Mouse (Mus musculus) macrophage (primary cell): ENCODE data around the gene Chek2. TPM values are rescaled to one million over a fixed set of nuclear protein-coding genes. Genes with fewer than 3 reads are reported as not detected.
"Not testable (repeated sequence)": the region's sequence is repeated elsewhere in the genome, so short reads cannot be mapped to it uniquely, and the experiment has no call there.

Source experiments
- H3K27ac ChIP-seq: fragments of 350-480 bp; formaldehyde crosslinking; 2 replicates; pipeline ENCODE4 v1.9.0; 2021
- H3K36me3 ChIP-seq: fragments of 350-480 bp; formaldehyde crosslinking; 2 replicates; pipeline ENCODE4 v1.9.0; 2021; ENCODE audit errors: inconsistent target
- H3K4me3 ChIP-seq: fragments of 350-480 bp; formaldehyde crosslinking; 2 replicates; pipeline ENCODE4 v1.9.0; 2021; ENCODE audit errors: inconsistent target
- H3K79me2 ChIP-seq: fragments of 350-480 bp; formaldehyde crosslinking; 2 replicates; pipeline ENCODE4 v1.9.0; 2021; ENCODE audit errors: inconsistent target
- WGBS: methylation state at CpG from one replicate; pipeline ENCODE4 v1.1.7; 2026; ENCODE audit warnings: inconsistent platforms; ENCODE audit not compliant: missing documents; 5-methylcytosine and 5-hydroxymethylcytosine counted together
- polyA plus RNA-seq: library from polyadenylated mRNA; stranded (reverse); fragments of 250-400 nt; gene quantifications from 3 replicates; pipeline ENCODE4 v1.2.4, GENCODE M21; 2018; ENCODE audit warnings: inconsistent platforms

Chek2 gene
- polyA plus RNA-seq, 1 experiment from 2014 or later = 21.7 TPM

- peaks cover 20% of the 10 kb centered on the region for H3K36me3 ChIP-seq
- WGBS = 89% methylated on average over 4 of the region's 4 CpGs
- no peaks in the 10 kb centered on the region for H3K79me2 ChIP-seq
- H3K4me3 ChIP-seq = no peak overlapping the region
- no peak overlapping the region for H3K27ac ChIP-seq
These were observed 15.4 kb upstream of the Chek2 start for GRCm38 (mm10) chr5:110824421-110824820.

DNA sequence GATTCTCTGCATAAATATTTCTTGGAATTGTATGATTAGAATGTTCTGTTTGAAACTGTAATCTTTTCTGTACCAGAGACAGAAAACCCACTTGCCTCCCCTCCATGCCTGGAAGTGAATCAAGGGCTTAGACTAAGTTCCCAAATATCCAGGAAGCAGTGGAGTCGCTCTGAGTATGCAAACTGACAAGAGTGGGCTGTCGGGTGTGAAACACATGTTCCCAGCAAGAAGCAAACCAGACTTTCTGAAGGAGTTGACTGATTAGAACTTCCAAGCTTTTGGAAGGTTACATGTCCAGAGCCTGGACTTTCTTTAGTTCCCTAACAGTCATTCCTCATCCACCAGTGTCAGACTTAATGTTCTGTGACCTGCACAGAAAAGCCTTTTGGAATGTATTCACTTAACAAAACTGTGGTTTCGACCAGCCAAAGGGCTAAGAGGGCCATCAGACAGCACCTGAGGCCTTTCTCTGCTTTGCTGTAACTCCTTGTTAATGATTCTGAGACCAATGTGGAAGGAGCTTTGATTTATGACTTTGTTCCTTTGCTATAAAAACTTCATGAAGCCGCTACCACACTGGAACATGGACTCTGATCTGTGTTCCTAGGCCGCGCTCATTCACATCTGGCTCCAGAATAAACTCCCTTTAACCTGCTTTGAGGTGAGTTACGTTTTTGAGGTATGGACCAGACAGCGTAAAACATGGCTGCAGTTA, 12.8 kb upstream of the Chek2 start:
- no peak overlapping the region for H3K27ac ChIP-seq
- no peak overlapping the region for H3K4me3 ChIP-seq
- no peaks in the 10 kb centered on the region for H3K79me2 ChIP-seq
- 87% methylated on average over 8 of the region's 8 CpGs for WGBS
- H3K36me3 ChIP-seq = peaks cover 36% of the 10 kb centered on the region

DNA sequence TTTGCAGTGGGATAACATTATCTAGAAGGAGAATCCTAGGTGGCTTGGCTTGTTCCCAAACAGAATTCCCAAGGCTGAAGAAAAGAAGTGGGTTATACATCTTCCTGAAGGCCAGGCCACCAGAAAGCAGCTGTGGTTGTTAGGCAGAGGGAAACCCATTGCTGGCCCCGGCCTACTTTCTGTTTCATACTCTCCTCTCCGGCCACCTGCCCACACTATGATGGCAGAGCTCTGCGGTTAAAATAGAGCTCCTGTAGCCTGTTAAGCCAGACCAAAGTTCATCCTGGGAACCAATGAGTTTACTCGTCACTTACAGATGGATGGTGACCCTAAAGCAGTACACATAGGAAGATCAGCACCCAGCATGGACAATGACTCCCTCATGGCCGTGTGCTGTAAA, 12.2 kb upstream of the Chek2 start:
- H3K36me3 ChIP-seq = peaks cover 42% of the 10 kb centered on the region
- 78% methylated on average over 5 of the region's 5 CpGs for WGBS
- H3K79me2 ChIP-seq = no peaks in the 10 kb centered on the region
- H3K4me3 ChIP-seq = no peak overlapping the region
- H3K27ac ChIP-seq = no peak overlapping the region

DNA sequence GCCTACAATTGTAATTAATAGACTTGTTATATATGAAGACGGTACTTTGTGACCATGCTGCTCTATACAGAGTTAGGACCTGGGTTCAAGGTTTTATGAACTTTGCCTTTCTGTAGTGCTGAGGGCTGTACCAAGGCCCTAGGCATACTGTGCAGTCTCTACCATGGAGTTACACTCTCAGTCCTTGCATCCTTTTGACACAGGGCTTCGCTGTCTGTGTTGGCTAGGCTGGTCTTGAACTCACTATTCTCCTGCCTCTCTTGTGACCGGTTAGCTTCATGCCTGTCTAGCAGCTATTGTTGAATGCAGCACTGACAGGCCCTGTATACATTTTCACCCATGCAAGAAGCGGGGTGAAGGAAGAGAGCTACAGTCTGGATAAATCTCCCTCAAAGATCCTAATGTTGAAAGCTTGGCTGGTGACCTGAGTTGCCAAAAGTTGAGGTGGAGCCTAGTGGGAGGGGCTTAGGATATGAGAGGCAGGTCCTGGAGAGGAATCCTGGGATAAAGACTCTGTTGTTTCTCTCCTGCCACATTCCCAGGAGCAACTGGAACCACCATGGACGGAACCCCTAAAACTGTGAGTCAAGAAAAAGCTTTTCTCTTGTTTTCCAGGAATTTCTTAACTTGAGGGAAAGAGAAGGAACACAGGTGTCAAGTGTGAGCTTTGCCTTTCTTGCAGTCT, 8.6 kb upstream of the Chek2 start:
- 93% methylated on average over 4 of the region's 5 CpGs for WGBS
- H3K36me3 ChIP-seq = peaks cover 78% of the 10 kb centered on the region

GRCm38 (mm10) chr5:110835959-110836358, 3.8 kb upstream of the Chek2 start:
- Histone ChIP-seq H3K79me2 (peaks cover 16% of the 10 kb centered on the region; the same call in 1 of the 2 replicates), H3K4me3 (no peak overlapping the region), H3K27ac (no peak overlapping the region), H3K36me3 (peaks cover 51% of the 10 kb centered on the region)
- WGBS = 27% methylated on average over 3 of the region's 3 CpGs

More for the DNA sequence above, 8.6 kb upstream of the Chek2 start:
- no peak overlapping the region for H3K4me3 ChIP-seq
- H3K79me2 ChIP-seq = no peaks in the 10 kb centered on the region
- H3K27ac ChIP-seq = no peak overlapping the region

DNA sequence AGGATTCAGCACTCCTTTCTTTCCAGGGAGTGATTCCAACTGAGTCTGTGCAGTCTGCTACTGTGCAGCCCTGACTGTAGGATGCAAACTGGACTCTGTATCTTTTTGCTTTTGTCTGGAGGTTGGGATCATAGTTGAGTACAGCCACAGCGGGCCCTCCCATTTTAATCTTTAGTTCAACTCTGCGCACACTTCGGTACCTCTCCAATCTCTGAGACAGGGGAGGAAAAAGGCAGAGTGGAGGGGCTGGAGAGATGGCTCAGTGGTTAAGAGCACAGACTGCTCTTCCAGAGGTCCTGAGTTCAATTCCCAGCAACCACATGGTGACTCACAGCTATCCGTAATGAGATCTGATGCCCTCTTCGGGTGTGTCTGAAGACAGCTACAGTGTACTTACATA, 1.8 kb upstream of the Chek2 start:
- not testable (repeated sequence) for H3K4me3 ChIP-seq, H3K27ac ChIP-seq
- peaks cover 38% of the 10 kb centered on the region for H3K36me3 ChIP-seq
- WGBS = 87% methylated on average over 5 of the region's 5 CpGs
- H3K79me2 ChIP-seq = peaks cover 24% of the 10 kb centered on the region; the same call in 1 of the 2 replicates

DNA sequence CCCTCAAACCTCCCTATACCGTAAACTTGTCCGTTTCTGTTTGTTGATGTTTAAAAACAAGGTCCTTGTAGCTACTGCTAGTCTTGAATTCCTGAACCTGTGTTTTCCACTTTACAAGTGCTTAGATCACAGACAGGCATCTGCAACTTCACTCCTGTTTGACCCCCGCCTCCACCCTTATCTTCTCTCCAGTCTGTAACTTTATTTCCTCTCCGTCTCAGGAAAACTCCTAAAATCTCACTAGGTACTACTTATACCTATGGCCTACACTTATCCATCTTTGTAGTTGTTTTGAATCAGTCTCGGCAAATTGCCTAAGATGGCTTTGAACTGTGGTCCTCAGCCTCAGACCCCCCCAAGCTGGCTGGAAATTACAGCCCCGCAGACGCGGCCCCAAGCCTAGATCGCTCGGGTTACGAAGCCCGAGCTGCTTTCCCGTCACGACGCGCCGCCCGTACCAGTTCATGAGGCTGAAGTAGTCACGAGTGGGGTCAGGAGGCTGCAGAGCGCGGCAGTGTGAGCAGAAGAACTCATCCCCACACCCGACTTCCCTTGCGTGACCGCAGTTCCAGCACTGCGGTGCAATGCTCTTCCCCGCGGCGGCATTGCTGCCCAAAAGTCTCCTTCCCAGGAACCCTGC, 621 bp upstream of the Chek2 start:
- H3K79me2 ChIP-seq = peaks cover 28% of the 10 kb centered on the region; the same call in 1 of the 2 replicates
- 3% methylated on average over 28 of the region's 28 CpGs for WGBS
- H3K27ac ChIP-seq = peak overlapping the region; percentile 84
- H3K36me3 ChIP-seq = peaks cover 29% of the 10 kb centered on the region
- H3K4me3 ChIP-seq = peak overlapping the region; percentile 80

GRCm38 (mm10) chr5:110840465-110840864, 686 bp downstream of the Chek2 start:
- Histone ChIP-seq H3K4me3 (peak overlapping the region; percentile 80), H3K27ac (peak overlapping the region; percentile 84), H3K79me2 (peaks cover 41% of the 10 kb centered on the region; the same call in 1 of the 2 replicates), H3K36me3 (peaks cover 22% of the 10 kb centered on the region)
- WGBS = 7% methylated on average over 4 of the region's 4 CpGs

DNA sequence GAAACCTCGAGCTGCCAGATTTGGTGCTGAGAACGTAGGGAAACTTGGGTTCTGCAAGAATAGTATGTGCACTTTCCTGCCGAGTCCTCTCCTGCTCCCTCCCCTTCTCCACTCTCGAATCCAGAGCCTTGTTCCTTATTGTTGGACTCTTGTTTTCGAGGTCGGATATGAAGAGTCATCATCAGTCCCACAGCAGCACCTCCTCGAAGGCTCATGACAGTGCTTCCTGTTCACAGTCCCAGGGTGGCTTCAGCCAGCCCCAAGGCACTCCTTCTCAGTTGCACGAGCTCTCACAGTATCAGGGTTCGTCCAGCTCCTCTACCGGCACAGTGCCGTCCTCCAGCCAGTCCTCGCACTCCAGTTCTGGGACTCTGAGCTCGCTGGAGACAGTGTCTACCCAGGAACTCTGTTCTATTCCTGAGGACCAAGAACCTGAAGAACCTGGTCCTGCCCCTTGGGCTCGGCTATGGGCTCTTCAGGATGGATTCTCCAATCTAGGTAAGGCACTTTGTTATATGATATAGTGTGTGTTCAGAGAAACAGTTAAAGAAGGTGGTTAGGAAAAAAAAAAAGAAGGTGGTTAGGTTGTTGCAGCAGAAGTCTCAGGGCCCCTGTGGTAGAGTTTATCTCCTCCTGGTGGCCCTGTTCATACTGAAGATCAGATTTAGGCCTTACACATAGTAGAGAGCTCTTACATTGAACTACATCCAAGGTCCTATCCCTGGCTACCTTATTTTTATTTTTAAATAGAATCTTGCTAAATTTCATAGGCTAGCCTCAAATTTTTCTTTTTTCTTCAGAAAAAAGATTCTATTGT, 1.5 kb downstream of the Chek2 start:
- Histone ChIP-seq H3K79me2 (peaks cover 44% of the 10 kb centered on the region; the same call in 1 of the 2 replicates), H3K4me3 (peak overlapping the region; percentile 80; the same call in 1 of the 2 replicates), H3K27ac (no peak overlapping the region), H3K36me3 (peaks cover 18% of the 10 kb centered on the region; the same call in 1 of the 2 replicates)
- WGBS = 86% methylated on average over 13 of the region's 14 CpGs

DNA sequence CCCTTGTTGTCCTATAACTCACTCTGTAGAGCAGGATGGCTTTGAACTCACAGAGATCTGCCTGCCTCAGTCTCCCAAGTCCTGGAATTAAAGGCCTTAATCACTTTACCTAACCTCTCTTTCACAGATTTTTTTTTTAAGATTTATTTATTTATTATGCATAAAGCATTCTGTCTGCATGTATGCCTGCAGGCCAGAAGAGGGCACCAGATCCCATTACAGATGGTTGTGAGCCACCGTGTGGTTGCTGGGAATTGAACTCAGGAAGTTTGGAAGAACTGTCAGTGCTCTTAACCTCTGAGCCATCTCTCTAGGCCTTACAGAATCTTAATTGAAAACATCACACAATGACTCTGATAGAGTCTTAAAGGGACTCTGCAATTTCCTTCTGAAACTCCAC, 13.2 kb downstream of the Chek2 start:
- H3K79me2 ChIP-seq = no peaks in the 10 kb centered on the region
- H3K36me3 ChIP-seq = peaks cover 57% of the 10 kb centered on the region
- H3K27ac ChIP-seq = no peak overlapping the region
- WGBS = 63% methylated on average over 1 of the region's 1 CpGs
- no peak overlapping the region for H3K4me3 ChIP-seq

GRCm38 (mm10) chr5:110857091-110857490, 17.3 kb downstream of the Chek2 start:
- Histone ChIP-seq H3K4me3 (no peak overlapping the region), H3K27ac (no peak overlapping the region), H3K36me3 (peaks cover 45% of the 10 kb centered on the region), H3K79me2 (no peaks in the 10 kb centered on the region)
- 95% methylated on average over 5 of the region's 5 CpGs for WGBS

DNA sequence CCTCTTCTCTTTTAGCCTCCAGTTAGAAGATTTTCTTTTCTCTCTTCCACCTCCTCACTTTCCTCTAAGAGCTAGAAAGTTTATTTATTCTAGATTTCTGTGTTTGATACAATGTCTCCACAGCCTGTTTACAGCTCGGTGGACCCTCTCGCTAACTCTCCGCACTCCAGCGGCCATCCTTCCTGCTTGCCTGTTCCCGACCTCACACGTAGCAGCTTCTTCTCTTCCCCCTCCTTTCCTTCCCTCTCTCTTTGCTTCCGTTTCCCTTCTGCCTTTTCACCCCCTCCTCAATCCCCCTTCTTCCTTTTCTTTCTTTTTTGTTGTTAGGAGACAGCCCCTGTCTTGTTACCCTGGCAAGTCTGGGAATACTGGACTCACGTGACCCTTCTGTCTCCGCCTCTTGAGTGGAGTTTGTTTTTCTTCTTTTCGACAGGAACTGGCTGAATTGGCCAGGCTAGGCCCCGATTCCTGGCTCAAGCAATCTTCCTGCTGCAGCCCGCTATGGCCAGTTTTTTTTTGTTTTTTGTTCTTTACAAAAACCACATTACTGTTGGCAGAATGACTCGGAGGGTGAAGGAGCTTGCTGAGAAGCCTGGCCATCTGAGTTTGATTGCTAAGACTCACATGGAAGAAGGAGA, 19.4 kb downstream of the Chek2 start:
- Histone ChIP-seq H3K36me3 (peaks cover 48% of the 10 kb centered on the region), H3K27ac (no peak overlapping the region), H3K4me3 (no peak overlapping the region), H3K79me2 (no peaks in the 10 kb centered on the region)
- WGBS = 59% methylated on average over 13 of the region's 13 CpGs

GRCm38 (mm10) chr5:110860445-110860844, 20.7 kb downstream of the Chek2 start:
- Histone ChIP-seq H3K4me3 (no peak overlapping the region), H3K36me3 (peaks cover 46% of the 10 kb centered on the region), H3K79me2 (no peaks in the 10 kb centered on the region), H3K27ac (no peak overlapping the region)
- WGBS = 85% methylated on average over 4 of the region's 5 CpGs

GRCm38 (mm10) chr5:110868460-110868859, 28.7 kb downstream of the Chek2 start:
- Histone ChIP-seq H3K36me3 (peaks cover 35% of the 10 kb centered on the region), H3K27ac (no peak overlapping the region), H3K4me3 (no peak overlapping the region), H3K79me2 (no peaks in the 10 kb centered on the region)
- 94% methylated on average over 4 of the region's 4 CpGs for WGBS
